Mouse (Mus musculus): ENCODE results near the gene Opa3. TPM values are rescaled to one million over a fixed set of nuclear protein-coding genes. Genes with fewer than 3 reads are reported as not detected.

Gene Opa3
- polyA plus RNA-seq, 1 experiment: 14.7 TPM

DNA sequence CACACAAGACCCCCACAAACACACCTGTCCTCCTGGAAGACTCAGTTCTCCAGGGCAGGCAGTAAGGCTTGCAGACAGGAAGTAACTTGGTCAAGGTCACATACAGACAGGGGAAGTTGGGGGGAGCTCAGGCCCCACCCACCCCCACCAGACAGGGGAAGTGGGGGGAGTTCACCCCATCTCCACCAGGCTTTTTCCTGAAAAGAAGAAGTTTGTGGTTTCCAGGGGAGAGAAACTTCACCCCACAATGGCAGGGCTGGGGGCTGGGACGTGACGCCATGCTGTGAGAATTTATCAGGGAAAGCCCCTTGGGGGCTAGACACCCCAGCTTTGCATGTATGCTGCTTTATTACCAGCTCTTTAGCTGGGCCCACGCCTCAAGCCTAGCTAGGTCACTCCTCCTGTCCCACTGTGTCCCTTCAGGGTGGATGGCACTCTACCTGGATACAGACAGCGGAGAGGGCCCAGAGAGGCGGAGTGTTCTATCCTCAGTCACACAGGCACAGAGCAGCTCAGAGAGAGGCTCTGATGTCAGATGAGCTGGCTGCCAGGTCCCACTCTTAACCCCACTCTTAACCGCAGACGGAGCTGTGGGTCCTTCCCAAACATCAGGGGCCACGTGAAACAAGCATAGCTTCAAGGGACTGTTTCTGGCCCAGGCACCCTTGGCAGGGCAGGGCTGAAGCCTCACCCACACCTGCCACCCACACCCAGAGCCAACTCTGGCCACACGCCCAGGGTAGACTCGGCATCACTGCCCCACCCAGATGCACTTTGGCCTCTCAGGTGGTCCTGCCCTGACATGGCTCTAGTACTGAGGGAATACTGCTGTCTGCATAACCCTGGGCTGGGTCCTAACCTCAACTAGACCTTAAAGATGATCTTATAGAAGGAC, 38.0 kb downstream of the Opa3 start:
- WGBS: 6% methylated on average over 10 of the region's 10 CpGs
- TF ChIP-seq CTCF (IDR thresholded peaks at IDR 0.05; ENCODE audit: extremely low read depth, insufficient read depth, insufficient read length, insufficient replicate concordance) (no peak), POLR2A (IDR thresholded peaks at IDR 0.05; ENCODE audit: low read depth, low read length) (no peak)
- peak; percentile 64 to 80 for DNase-seq (ENCODE audit: low read depth in 1 of 2, low spot score in 2 of 2)
- peaks cover 35% of the 10 kb centered on the region for H3K4me1 ChIP-seq (ENCODE audit: control insufficient read depth, insufficient read depth, insufficient read length)
- H3K27me3 ChIP-seq (ENCODE audit: control insufficient read depth, insufficient read depth, low read length): no peaks in the 10 kb centered on the region
- H3K36me3 ChIP-seq (ENCODE audit: control insufficient read depth, insufficient read depth, low read length): peaks cover 30% of the 10 kb centered on the region
- peak overlapping the region; percentile 87 for H3K27ac ChIP-seq (ENCODE audit: insufficient read depth, low read length)
- H3K4me3 ChIP-seq (ENCODE audit: extremely low read depth, insufficient read depth, insufficient read length): peak overlapping the region; percentile 20; the same call in 1 of the 2 replicates

DNA sequence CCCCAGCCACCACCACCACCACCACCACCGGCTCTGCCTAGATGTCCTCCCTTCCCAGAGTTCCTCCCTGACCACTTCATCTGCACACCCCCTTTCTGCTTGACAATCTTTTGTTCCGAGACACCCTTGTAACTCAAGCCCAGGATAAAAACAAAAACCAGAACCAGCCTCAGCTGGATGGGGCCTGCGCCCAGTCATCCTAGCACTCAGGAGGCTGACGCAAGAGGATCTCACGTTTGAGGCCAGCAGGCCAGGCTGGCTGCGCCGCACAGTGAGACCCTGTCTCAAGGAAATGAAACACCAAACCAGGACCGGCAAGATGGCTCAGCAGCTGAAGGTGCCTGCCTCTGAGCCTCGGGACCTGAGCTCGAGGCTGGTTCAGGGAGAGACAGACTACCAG, 38.9 kb downstream of the Opa3 start:
- peaks cover 35% of the 10 kb centered on the region for H3K4me1 ChIP-seq (ENCODE audit: control insufficient read depth, insufficient read depth, insufficient read length)
- 27% methylated on average over 10 of the region's 10 CpGs for WGBS
- TF ChIP-seq CTCF (IDR thresholded peaks at IDR 0.05; ENCODE audit: extremely low read depth, insufficient read depth, insufficient read length, insufficient replicate concordance) (no peak), POLR2A (IDR thresholded peaks at IDR 0.05; ENCODE audit: low read depth, low read length) (no peak)
- DNase-seq (ENCODE audit: low read depth in 1 of 2, low spot score in 2 of 2): no peak
- H3K36me3 ChIP-seq (ENCODE audit: control insufficient read depth, insufficient read depth, low read length): peaks cover 21% of the 10 kb centered on the region
- no peak overlapping the region; the same call in 1 of the 2 replicates for H3K4me3 ChIP-seq (ENCODE audit: extremely low read depth, insufficient read depth, insufficient read length)
- H3K27me3 ChIP-seq (ENCODE audit: control insufficient read depth, insufficient read depth, low read length): no peaks in the 10 kb centered on the region
- peak overlapping the region; percentile 59 for H3K27ac ChIP-seq (ENCODE audit: insufficient read depth, low read length)

GRCm38 (mm10) chr7:19268993-19269681, 41.0 kb downstream of the Opa3 start:
- peaks cover 8% of the 10 kb centered on the region for H3K36me3 ChIP-seq (ENCODE audit: control insufficient read depth, insufficient read depth, low read length)
- no peaks in the 10 kb centered on the region for H3K27me3 ChIP-seq (ENCODE audit: control insufficient read depth, insufficient read depth, low read length)
- WGBS: 7% methylated on average over 10 of the region's 10 CpGs
- no peak for DNase-seq (ENCODE audit: low read depth in 1 of 2, low spot score in 2 of 2)
- H3K27ac ChIP-seq (ENCODE audit: insufficient read depth, low read length): peak overlapping the region; percentile 86
- H3K4me3 ChIP-seq (ENCODE audit: extremely low read depth, insufficient read depth, insufficient read length): peak overlapping the region; percentile 91
- peaks cover 39% of the 10 kb centered on the region for H3K4me1 ChIP-seq (ENCODE audit: control insufficient read depth, insufficient read depth, insufficient read length)
- TF ChIP-seq POLR2A (IDR thresholded peaks at IDR 0.05; ENCODE audit: low read depth, low read length) (no peak), CTCF (IDR thresholded peaks at IDR 0.05; ENCODE audit: extremely low read depth, insufficient read depth, insufficient read length, insufficient replicate concordance) (no peak)

- 2% methylated on average over 18 of the region's 19 CpGs for WGBS
- TF ChIP-seq CTCF (IDR thresholded peaks at IDR 0.05; ENCODE audit: extremely low read depth, insufficient read depth, insufficient read length, insufficient replicate concordance) (no peak), POLR2A (IDR thresholded peaks at IDR 0.05; ENCODE audit: low read depth, low read length) (peak; percentile 1; the same call in 1 of the 2 replicates)
- DNase-seq (ENCODE audit: low read depth in 1 of 2, low spot score in 2 of 2): peak in 1 of 2 experiments; percentile 65
- Histone ChIP-seq H3K27me3 (ENCODE audit: control insufficient read depth, insufficient read depth, low read length) (no peaks in the 10 kb centered on the region), H3K27ac (ENCODE audit: insufficient read depth, low read length) (peak overlapping the region; percentile 96), H3K36me3 (ENCODE audit: control insufficient read depth, insufficient read depth, low read length) (peaks cover 3% of the 10 kb centered on the region; the same call in 1 of the 2 replicates), H3K4me3 (ENCODE audit: extremely low read depth, insufficient read depth, insufficient read length) (peak overlapping the region; percentile 91), H3K4me1 (ENCODE audit: control insufficient read depth, insufficient read depth, insufficient read length) (peaks cover 37% of the 10 kb centered on the region)
Observed at GRCm38 (mm10) chr7:19269721-19270441, 41.7 kb downstream of the Opa3 start.

- no peaks in the 10 kb centered on the region for H3K27me3 ChIP-seq (ENCODE audit: control insufficient read depth, insufficient read depth, low read length)
- peak in 1 of 2 experiments; percentile 40 for DNase-seq (ENCODE audit: low read depth in 1 of 2, low spot score in 2 of 2)
- peaks cover 30% of the 10 kb centered on the region for H3K4me1 ChIP-seq (ENCODE audit: control insufficient read depth, insufficient read depth, insufficient read length)
- no peaks in the 10 kb centered on the region for H3K36me3 ChIP-seq (ENCODE audit: control insufficient read depth, insufficient read depth, low read length)
- 0% methylated on average over 19 of the region's 21 CpGs for WGBS
- H3K4me3 ChIP-seq (ENCODE audit: extremely low read depth, insufficient read depth, insufficient read length): peak overlapping the region; percentile 91
- TF ChIP-seq CTCF (IDR thresholded peaks at IDR 0.05; ENCODE audit: extremely low read depth, insufficient read depth, insufficient read length, insufficient replicate concordance) (no peak), POLR2A (IDR thresholded peaks at IDR 0.05; ENCODE audit: low read depth, low read length) (no peak)
- peak overlapping the region; percentile 96 for H3K27ac ChIP-seq (ENCODE audit: insufficient read depth, low read length)
Observed at GRCm38 (mm10) chr7:19270509-19271237, 42.5 kb downstream of the Opa3 start.

Data from spleen, adult 2 months (tissue).